Mouse (Mus musculus): ENCODE data around the gene Cdc42se2. TPM values are rescaled to one million over a fixed set of nuclear protein-coding genes. Genes with fewer than 3 reads are reported as not detected.
A peak's percentile ranks its signal among the peaks of the same experiment; 100 is the strongest.

Gene Cdc42se2
- polyA plus RNA-seq, 1 experiment from 2014 or later = 141 TPM

DNA sequence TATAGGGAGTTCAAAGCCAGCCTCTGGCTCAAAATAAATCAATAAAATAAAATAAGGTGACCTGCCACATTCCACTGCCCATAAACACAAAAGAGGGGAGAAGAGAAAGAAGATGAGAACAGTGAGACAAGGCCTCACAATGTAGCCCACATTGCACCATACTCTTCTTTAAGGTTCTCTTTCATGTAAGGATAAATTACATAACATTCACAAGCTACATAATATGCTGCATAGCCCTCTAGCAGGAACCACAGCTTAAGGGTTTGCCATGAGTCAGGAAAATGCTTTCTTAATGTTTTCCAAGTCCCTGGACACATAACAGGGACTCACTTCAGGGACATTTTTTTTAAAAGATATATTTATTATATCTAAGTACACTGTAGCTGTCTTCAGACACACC, 15.9 kb downstream of the Cdc42se2 start:
- Histone ChIP-seq H3K27me3 (no peaks in the 10 kb centered on the region), H3K4me3 (no peak overlapping the region), H3K9ac (no peak overlapping the region), H3K4me1 (replicated peaks) (peaks cover 17% of the 10 kb centered on the region), H3K4me2 (no peak overlapping the region), H3K9me3 (no peaks in the 10 kb centered on the region), H3K36me3 (no peaks in the 10 kb centered on the region), H3K27ac (replicated peaks) (no peak overlapping the region)
- ATAC-seq (ENCODE audit: low FRiP score, low read depth) = no peak

DNA sequence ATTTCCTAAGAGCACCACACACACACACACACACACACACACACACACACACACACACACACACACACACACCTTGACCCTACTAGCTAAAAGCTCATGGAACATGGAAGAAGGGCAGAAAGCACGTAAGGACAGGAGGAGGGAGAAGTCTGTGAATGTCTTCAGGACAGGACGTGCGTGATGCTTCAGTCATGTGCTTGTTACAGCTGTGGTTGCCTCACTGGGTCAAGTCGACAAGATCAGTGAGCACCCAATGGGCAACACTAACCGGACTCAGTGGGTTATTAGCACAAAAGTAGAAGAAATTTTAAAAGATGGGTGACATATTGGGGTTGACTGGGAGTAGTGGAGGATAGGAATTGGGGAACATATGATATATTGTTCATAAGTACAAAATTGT, 17.6 kb downstream of the Cdc42se2 start:
- 79% methylated on average over 5 of the region's 5 CpGs for WGBS
- H3K27me3 ChIP-seq = no peaks in the 10 kb centered on the region
- H3K4me2 ChIP-seq = no peak overlapping the region
- H3K4me1 ChIP-seq (replicated peaks) = peaks cover 16% of the 10 kb centered on the region
- no peak overlapping the region for H3K4me3 ChIP-seq
- no peak overlapping the region for H3K27ac ChIP-seq (replicated peaks)
- no peaks in the 10 kb centered on the region for H3K36me3 ChIP-seq
- no peak for ATAC-seq (ENCODE audit: low FRiP score, low read depth)
- H3K9ac ChIP-seq = no peak overlapping the region
- no peaks in the 10 kb centered on the region for H3K9me3 ChIP-seq

DNA sequence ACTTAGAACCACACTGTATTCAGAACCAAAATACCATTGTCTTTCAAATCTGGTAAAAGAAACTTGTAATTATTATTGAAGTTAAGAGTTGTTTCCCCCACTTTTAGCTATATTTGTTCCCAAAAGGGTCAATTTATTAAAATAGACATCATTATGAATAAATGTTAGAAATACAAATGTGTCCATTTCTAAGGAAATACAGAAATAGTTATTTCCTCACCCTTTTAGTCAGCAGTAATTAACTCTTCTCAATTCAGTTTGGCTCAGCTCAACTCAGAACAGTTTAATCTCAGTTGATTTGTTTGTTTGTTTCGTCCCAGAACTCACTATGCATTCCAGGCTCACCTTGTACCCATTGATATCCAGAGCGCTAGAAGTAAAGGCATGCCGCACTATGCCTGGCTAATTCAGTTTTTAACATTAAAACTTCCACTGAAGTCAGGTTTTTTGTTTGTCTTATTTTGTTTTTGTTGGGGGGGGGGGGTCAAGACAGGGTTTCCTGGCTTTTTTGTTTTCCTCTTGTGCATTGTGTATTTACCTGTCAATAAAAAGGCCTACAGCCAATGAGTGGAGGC, 19.3 kb downstream of the Cdc42se2 start:
- no peak overlapping the region for H3K27ac ChIP-seq (replicated peaks)
- peaks cover 13% of the 10 kb centered on the region for H3K4me1 ChIP-seq (replicated peaks)
- 70% methylated on average over 3 of the region's 3 CpGs for WGBS
- no peak overlapping the region for H3K4me2 ChIP-seq
- H3K27me3 ChIP-seq = no peaks in the 10 kb centered on the region
- H3K4me3 ChIP-seq = no peak overlapping the region
- no peaks in the 10 kb centered on the region for H3K36me3 ChIP-seq
- no peaks in the 10 kb centered on the region for H3K9me3 ChIP-seq
- ATAC-seq (ENCODE audit: low FRiP score, low read depth) = no peak
- H3K9ac ChIP-seq = no peak overlapping the region

DNA sequence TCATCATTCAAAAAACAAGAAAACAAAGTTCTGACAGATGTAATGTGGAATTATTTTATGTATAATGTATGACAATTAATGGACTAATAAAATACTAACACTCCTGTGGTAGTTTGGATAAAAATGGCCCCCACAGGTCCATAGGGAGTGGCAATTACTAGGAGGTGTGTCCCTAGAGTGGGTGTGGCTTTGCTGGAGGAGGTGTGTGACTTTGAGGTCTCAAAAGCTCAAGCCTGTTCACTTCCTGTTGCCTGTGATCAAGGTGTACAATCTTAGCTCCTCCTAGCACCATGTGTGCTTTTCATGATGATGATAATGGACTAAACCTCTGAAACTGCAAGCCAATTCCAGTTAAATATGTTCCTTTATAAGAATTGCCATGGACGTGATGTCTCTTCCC, 22.7 kb downstream of the Cdc42se2 start:
- no peak overlapping the region for H3K4me3 ChIP-seq
- no peak overlapping the region for H3K9ac ChIP-seq
- no peaks in the 10 kb centered on the region for H3K36me3 ChIP-seq
- peaks cover 12% of the 10 kb centered on the region; the same call in 1 of the 2 replicates for H3K4me1 ChIP-seq (replicated peaks)
- H3K9me3 ChIP-seq = no peaks in the 10 kb centered on the region
- no peaks in the 10 kb centered on the region for H3K27me3 ChIP-seq
- H3K27ac ChIP-seq (replicated peaks) = no peak overlapping the region
- H3K4me2 ChIP-seq = no peak overlapping the region
- WGBS = 86% methylated on average over 1 of the region's 1 CpGs
- ATAC-seq (ENCODE audit: low FRiP score, low read depth) = no peak

DNA sequence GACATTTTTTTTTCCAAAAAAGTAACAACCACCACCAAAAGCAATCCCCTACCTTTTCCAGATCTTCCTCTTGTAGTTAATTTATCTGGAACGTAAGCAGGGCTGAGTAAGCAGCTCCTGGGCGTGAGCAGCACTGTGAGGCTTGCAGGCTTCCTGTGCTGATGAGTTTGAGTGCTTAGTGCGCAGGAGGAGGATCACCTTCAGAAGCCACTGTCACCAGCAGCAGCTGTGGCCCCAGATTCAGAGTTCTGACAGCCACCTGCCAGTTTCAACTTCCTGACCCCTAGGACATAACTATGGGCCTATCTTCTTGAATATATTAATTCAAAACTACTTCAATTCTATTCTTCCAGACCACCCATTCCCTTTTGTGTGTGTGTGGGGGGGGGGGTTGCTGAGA, 23.4 kb downstream of the Cdc42se2 start:
- 58% methylated on average over 3 of the region's 3 CpGs for WGBS
- Histone ChIP-seq H3K27ac (replicated peaks) (no peak overlapping the region), H3K4me3 (no peak overlapping the region), H3K36me3 (no peaks in the 10 kb centered on the region), H3K4me2 (no peak overlapping the region), H3K4me1 (replicated peaks) (peaks cover 12% of the 10 kb centered on the region; the same call in 1 of the 2 replicates), H3K9ac (no peak overlapping the region), H3K9me3 (no peaks in the 10 kb centered on the region), H3K27me3 (no peaks in the 10 kb centered on the region)
- ATAC-seq (ENCODE audit: low FRiP score, low read depth) = no peak

DNA sequence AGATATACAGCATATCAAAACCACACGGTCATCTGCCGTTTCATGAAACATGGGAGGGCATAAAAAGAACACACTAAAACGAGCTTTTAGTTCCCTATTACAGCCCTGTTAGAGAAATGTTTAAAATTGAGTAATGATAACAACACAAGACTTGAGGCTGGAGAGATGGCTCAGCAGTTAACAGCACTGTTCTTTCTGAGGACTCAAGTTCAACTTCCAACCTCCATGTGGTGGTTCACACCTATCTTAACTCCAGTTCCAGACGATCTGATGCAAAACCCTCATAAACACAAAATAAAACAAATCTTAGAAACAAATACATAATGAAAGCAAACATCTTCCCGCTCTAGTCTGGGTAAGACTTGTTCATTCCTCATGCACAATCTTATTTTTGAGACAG, 24.7 kb downstream of the Cdc42se2 start:
- H3K4me3 ChIP-seq = no peak overlapping the region
- H3K36me3 ChIP-seq = no peaks in the 10 kb centered on the region
- peaks cover 5% of the 10 kb centered on the region; the same call in 1 of the 2 replicates for H3K4me1 ChIP-seq (replicated peaks)
- WGBS = 92% methylated on average over 5 of the region's 5 CpGs
- H3K9ac ChIP-seq = no peak overlapping the region
- no peak overlapping the region for H3K27ac ChIP-seq (replicated peaks)
- H3K27me3 ChIP-seq = no peaks in the 10 kb centered on the region
- ATAC-seq (ENCODE audit: low FRiP score, low read depth) = no peak
- H3K9me3 ChIP-seq = no peaks in the 10 kb centered on the region
- no peak overlapping the region for H3K4me2 ChIP-seq

DNA sequence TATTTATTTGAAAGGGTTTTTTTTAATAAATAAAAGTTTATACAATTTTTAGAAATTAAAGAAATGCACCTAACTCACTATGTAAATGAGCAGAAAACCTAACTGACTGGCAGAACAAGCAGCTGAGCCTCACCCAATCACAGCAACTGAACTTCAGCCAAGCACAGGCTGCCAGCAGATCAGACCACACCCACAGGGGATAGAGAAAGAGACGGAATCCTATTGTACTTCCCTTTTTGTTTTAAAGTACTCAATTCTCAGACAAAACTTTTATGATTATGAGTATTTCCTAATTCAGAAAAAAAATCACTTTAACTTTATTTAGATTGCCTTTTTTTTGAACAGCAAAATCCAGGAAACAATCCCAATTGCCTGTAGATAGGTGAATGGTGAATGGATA, 29.5 kb downstream of the Cdc42se2 start:
- ATAC-seq (ENCODE audit: low FRiP score, low read depth) = no peak
- 0 out of 2 replicates have a peak overlapping the region, but pooled peaks have one; percentile 26 for H3K27ac ChIP-seq (replicated peaks)
- no peak overlapping the region for H3K9ac ChIP-seq
- WGBS = 15% methylated on average over 1 of the region's 1 CpGs
- no peak overlapping the region for H3K4me3 ChIP-seq
- H3K4me1 ChIP-seq (replicated peaks) = peaks cover 36% of the 10 kb centered on the region
- no peak overlapping the region for H3K4me2 ChIP-seq
- no peaks in the 10 kb centered on the region for H3K27me3 ChIP-seq
- H3K9me3 ChIP-seq = no peaks in the 10 kb centered on the region
- H3K36me3 ChIP-seq = peaks cover 3% of the 10 kb centered on the region; the same call in 1 of the 2 replicates

DNA sequence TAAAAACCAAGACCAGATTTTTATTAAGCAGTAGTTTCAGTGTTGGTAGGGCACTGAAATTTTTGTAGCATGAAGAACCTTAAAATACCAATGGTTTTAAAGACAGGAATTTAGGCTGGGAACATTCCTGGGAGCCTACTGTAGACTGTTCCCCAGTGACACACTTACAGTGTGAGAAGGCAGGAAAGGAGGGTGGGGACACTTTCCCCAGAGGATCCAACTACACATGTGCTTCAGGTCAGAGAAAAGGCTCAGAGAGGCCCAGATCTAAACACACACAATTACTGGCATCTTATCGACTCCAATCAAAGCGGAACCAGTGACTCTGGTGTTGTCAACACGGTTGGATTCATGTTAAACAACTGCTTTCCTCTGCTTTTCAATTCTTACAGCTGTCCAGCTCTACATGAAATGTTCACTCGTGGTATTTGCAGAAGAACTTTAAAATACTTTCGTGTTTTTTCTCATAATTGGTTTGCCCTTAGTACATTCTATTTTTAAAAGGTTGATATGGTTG, 32.3 kb downstream of the Cdc42se2 start:
- WGBS = 22% methylated on average over 5 of the region's 5 CpGs
- Histone ChIP-seq H3K27me3 (no peaks in the 10 kb centered on the region), H3K27ac (replicated peaks) (peak overlapping the region; percentile 83), H3K4me2 (0 out of 2 replicates have a peak overlapping the region, but pooled peaks have one; percentile 34), H3K4me3 (no peak overlapping the region), H3K36me3 (peaks cover 8% of the 10 kb centered on the region), H3K4me1 (replicated peaks) (peaks cover 33% of the 10 kb centered on the region), H3K9me3 (no peaks in the 10 kb centered on the region), H3K9ac (no peak overlapping the region)
- no peak for ATAC-seq (ENCODE audit: low FRiP score, low read depth)

DNA sequence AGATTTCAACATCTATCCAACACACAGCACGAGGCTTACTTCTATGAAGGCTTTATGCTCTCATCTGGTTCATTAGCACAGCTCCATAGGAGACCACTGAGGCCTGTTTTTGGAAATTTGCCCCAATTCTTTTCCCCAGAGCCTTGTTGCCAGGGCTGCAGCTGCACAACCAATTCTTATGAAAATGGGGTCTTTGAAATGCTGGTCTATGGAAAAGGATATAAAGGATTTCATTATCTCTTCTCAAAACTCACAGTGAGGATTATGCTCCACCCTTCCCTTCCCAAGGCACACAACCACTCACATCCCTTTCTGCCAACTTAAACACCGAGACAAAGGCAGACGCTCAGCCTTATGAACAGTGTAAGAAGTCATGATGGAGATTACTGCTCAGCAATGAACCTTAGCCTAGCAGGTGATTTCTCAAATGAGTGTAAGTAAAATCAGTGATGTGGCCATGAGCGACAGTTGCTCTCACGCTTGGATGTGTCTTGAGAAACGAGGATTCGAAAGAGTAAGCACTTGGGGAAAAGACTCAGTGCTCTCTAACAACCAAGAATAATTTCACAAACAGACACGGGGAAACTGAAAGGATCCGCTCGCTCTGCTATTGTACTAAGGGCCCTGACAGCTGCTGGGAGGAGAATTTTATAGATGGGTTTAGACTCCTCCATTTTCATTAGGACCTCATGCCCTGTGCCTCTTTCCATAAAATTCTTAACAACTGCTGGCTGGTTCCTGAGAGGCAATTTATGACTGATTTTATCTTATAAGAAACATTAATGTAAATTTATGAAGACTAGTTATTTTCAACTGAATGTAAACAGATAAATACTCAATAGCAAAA, 33.0 kb downstream of the Cdc42se2 start:
- no peak overlapping the region for H3K4me3 ChIP-seq

DNA sequence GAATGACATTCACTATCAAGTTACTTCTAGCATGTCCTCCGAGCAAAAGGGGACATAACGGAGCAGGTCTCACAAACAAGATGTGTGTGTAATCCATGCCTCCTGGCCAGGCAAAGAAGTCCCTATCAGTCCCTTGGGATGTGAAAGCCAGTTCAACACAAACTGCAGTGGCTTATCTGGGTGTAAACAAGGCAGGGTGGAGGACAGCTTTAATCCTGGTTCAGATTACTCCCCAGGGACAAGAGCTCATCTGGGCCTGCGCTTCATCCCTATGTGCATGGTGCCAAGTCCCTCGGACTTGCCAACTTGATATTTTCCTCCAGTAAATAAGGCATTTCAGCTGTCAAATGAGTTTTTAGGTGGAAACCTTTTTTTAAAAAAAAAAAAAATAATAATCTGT, 36.0 kb downstream of the Cdc42se2 start:
- ATAC-seq (ENCODE audit: low FRiP score, low read depth) = no peak
- no peak overlapping the region for H3K27ac ChIP-seq (replicated peaks)
- H3K9ac ChIP-seq = no peak overlapping the region
- H3K27me3 ChIP-seq = no peaks in the 10 kb centered on the region
- WGBS = 37% methylated on average over 4 of the region's 4 CpGs
- H3K4me3 ChIP-seq = no peak overlapping the region
- H3K4me1 ChIP-seq (replicated peaks) = peaks cover 26% of the 10 kb centered on the region
- no peaks in the 10 kb centered on the region for H3K9me3 ChIP-seq
- H3K4me2 ChIP-seq = no peak overlapping the region
- peaks cover 19% of the 10 kb centered on the region for H3K36me3 ChIP-seq

More for the DNA sequence above, 33.0 kb downstream of the Cdc42se2 start:
- Histone ChIP-seq H3K27me3 (no peaks in the 10 kb centered on the region), H3K4me2 (peak overlapping the region; percentile 34), H3K4me1 (replicated peaks) (peaks cover 33% of the 10 kb centered on the region), H3K9me3 (no peaks in the 10 kb centered on the region), H3K36me3 (peaks cover 11% of the 10 kb centered on the region), H3K27ac (replicated peaks) (peak overlapping the region; percentile 83), H3K9ac (0 out of 2 replicates have a peak overlapping the region, but pooled peaks have one; percentile 7)
- WGBS = 15% methylated on average over 10 of the region's 10 CpGs
- ATAC-seq (ENCODE audit: low FRiP score, low read depth) = peak; percentile 87

DNA sequence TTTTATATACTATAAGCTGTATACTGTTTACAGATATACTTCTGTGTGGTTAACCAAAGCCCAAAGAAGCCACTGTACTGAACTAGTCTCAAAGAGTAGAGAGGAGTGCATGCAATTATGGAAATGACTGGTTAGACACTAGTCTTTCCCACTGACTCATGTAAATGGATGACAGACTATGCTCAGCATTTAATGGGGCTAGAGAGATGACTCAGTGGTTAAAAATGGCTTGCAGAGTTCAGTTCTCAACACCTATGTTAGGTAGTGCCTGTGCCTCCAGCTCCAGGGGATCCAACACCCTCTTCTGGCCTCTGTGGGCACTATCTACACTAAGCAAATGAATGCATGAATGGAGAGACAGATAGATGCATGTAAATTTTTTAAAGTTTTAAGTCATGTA, 38.6 kb downstream of the Cdc42se2 start:
- Histone ChIP-seq H3K36me3 (peaks cover 19% of the 10 kb centered on the region), H3K4me1 (replicated peaks) (peaks cover 2% of the 10 kb centered on the region; the same call in 1 of the 2 replicates), H3K9ac (no peak overlapping the region), H3K27me3 (no peaks in the 10 kb centered on the region), H3K27ac (replicated peaks) (no peak overlapping the region), H3K4me3 (no peak overlapping the region), H3K9me3 (no peaks in the 10 kb centered on the region), H3K4me2 (no peak overlapping the region)
- no peak for ATAC-seq (ENCODE audit: low FRiP score, low read depth)

DNA sequence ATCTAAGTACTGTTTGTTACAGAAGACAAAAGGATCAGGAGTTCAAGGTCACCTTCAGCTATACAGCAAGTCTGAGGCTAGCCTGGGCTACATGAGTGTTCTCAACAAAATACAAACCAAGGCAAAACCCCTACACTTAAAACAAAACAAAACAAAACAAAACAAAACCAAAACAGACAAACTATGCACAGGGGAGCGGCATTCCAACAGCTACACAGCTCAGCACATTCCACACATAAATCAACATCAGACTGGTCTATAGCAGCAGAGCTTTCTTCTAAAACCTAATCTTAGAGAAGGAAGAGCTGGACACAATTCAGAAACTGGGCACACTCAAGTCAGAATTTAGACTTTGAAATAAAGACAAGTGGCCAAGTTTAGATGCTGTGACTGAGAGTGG, 43.2 kb downstream of the Cdc42se2 start:
- no peak overlapping the region for H3K4me3 ChIP-seq
- no peaks in the 10 kb centered on the region for H3K4me1 ChIP-seq (replicated peaks)
- WGBS = 64% methylated on average over 1 of the region's 1 CpGs
- H3K27ac ChIP-seq (replicated peaks) = 0 out of 2 replicates have a peak overlapping the region, but pooled peaks have one; percentile 15
- no peaks in the 10 kb centered on the region for H3K27me3 ChIP-seq
- H3K9me3 ChIP-seq = no peaks in the 10 kb centered on the region
- peaks cover 12% of the 10 kb centered on the region for H3K36me3 ChIP-seq
- H3K9ac ChIP-seq = no peak overlapping the region
- H3K4me2 ChIP-seq = no peak overlapping the region
- no peak for ATAC-seq (ENCODE audit: low FRiP score, low read depth)
